Mouse (Mus musculus) adrenal gland, postnatal 4 days (tissue): ENCODE measurements around the gene Sec22a. TPM values are rescaled to one million over a fixed set of nuclear protein-coding genes. Genes with fewer than 3 reads are reported as not detected.

Experiments
- total RNA-seq, 2 experiments: library from RNA; stranded (reverse); gene quantifications; 2 replicates each; pipeline ENCODE4 v1.2.3; 2021

Gene Sec22a
- total RNA-seq, 2 experiments from 2014 or later, result 27.8 to 29.3 TPM

Other genes with a start within 250 kb of the Sec22a start
- gene Adcy5, start 209.0 kb downstream of the Sec22a start, total RNA-seq, result 10 to 100 TPM; 11.7 to 12.1 TPM
- gene Pdia5, start 127.0 kb upstream of the Sec22a start, total RNA-seq, result 10 to 100 TPM; 23.0 to 27.5 TPM
- 10 to 100 TPM; 11.1 to 11.7 TPM for gene Sema5b, start 177.2 kb upstream of the Sec22a start, total RNA-seq